Mouse (Mus musculus) cortical plate, adult 2 months (tissue): ENCODE results near the gene Tctex1d1.

Experiments
- CTCF ChIP-seq: fragments of 200-500 bp; IDR thresholded peaks from 2 replicates; pipeline ENCODE4 v1.5.1; 2011; ENCODE audit warnings: mild to moderate bottlenecking, control low read depth, low read length; ENCODE audit not compliant: insufficient read depth; ENCODE audit errors: extremely low read depth
- POLR2A ChIP-seq: fragments of 200-500 bp; IDR thresholded peaks from 2 replicates; pipeline ENCODE4 v1.6.1; 2011; ENCODE audit warnings: mild to moderate bottlenecking, low read length, control low read depth; ENCODE audit not compliant: insufficient read depth; ENCODE audit errors: extremely low read depth

DNA sequence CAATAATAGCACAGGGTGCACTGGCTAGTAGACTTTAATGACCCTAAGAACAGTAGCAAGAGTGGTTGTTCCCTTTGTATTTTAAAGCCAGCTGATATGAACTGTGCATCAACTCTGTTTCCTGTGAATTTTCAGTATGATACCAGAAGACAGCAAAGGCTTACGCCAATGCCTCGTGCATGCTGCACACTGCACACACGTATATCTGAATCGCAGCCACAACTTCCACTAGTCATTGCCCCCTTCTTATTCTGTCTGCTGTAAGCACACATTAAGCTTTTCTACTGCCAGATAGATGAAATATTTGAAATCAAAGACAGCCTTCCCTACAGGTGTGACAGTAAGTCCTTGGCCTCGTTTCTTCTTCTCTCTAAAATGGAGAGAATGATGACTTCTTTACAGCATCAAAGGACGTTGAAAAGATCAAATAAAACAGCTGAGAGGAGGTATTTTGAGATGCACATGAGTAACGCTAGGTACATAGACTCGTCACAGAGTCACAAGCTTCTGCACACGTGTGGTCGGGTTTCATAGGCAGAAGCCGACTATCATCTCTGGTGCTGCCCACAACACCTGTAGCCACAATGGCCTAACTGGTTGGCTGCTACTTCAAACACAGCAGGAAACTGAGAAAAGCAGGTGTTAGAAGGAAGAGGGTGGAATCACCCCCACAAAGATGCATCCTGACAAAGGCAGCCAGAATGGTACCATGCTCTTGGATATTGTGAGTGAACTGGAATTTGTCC lies 12.4 kb downstream of the Tctex1d1 start:
- no peak for TF ChIP-seq CTCF
- TF ChIP-seq POLR2A, result no peak
